In the genomic region with DNA sequence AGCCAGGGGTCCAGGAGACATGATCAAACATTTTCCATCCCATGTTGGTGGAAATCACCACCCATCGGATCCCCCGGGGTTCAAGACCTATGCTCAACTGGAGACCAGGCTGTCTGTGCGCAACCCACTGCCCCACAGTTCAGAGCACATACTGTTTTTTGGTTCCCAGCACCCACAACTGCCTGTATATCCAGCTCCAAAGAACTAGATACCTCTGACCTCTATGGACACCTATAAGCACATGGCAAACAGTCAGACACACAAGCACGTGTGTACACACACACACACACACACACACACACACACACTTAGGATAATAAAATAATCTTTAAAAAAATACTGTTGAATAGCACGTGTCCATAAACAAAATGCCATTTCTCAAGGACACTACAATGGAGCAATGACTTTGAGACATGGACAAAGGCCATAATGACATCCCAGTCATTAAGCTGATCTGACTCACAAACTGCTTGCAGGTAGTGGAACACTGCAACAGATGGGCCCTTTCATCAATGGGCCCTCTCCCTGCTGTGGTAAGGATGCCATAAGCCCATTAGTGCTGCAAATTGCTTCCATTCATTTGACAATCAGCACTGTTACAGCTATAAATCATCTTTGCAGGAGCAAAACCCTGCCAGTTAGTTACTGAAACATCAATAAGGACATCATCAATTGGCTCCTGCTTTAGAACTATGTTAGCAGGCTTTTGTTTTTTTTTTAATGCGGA, we compare ENCODE assay signal across 19 mouse cellular contexts.
DNase-seq lines count a peak whose midpoint lies in the region; ATAC-seq and TF ChIP-seq lines count a peak whose summit lies in the region.
"Had no signal": no experiment of that assay in that cellular context is flagged by ENCODE, and none has a peak within 500 bp of the region (broad histone marks: within the 10 kb centered on the region; RNA-seq: fewer than 3 reads in every experiment).

No protein-coding gene starts in this region.

- H3K4me2 ChIP-seq in heart, embryonic 15.5 days = no peak overlapping the region
- H3K4me2 ChIP-seq in forebrain, embryonic 13.5 days = no peak overlapping the region
- H3K4me2 ChIP-seq in neural tube, embryonic 12.5 days (replicated peaks) = no peak overlapping the region
- H3K4me2 ChIP-seq: heart, embryonic 11.5 days; liver, embryonic 13.5 days had no signal

- H3K27ac ChIP-seq in heart, embryonic 15.5 days = 0 out of 2 replicates have a peak overlapping the region, but pooled peaks have one; percentile 18
- H3K27ac ChIP-seq in forebrain, embryonic 13.5 days = no peak overlapping the region
- H3K27ac ChIP-seq in neural tube, embryonic 12.5 days = no peak overlapping the region
- H3K27ac ChIP-seq: limb, embryonic 10.5 days; liver, embryonic 13.5 days had no signal

- no peak for DNase-seq in heart, postnatal 10 days
- DNase-seq in Muller cell, postnatal 12 days (ENCODE audit: inconsistent ontology term) = peak; percentile 58
- no peak for DNase-seq in kidney, postnatal 36 days
- no peak for DNase-seq in lung, adult 2 months
- no peak for DNase-seq in left cerebral cortex, adult 9 months (ENCODE audit: low spot score in 2 of 2)
- DNase-seq: adrenal gland, adult 8-10 months; cerebellum, adult 8-10 months; gastrocnemius, postnatal 14 days; kidney, adult 9 months; liver, embryonic 13.5 days; spleen, adult 18-20 months; thymus, postnatal 14 days had no signal

- 84% methylated on average over 6 of the region's 6 CpGs for WGBS in heart, embryonic 15.5 days
- WGBS in forebrain, embryonic 13.5 days = 63% methylated on average over 6 of the region's 6 CpGs
- 68% methylated on average over 6 of the region's 6 CpGs for WGBS in neural tube, embryonic 12.5 days
- WGBS in lung, adult 2 months = 89% methylated on average over 6 of the region's 6 CpGs

- no peaks in the 10 kb centered on the region for H3K4me1 ChIP-seq in heart, embryonic 15.5 days (replicated peaks)
- H3K4me1 ChIP-seq in forebrain, embryonic 13.5 days = peaks cover 16% of the 10 kb centered on the region
- H3K4me1 ChIP-seq in neural tube, embryonic 12.5 days = no peaks in the 10 kb centered on the region
- H3K4me1 ChIP-seq in lung, adult 2 months (ENCODE audit: control insufficient read depth, insufficient read depth, low read length) = no peaks in the 10 kb centered on the region
- H3K4me1 ChIP-seq: limb, embryonic 10.5 days; liver, embryonic 13.5 days; megakaryocyte, embryonic 14.5 days had no signal

- no peaks in the 10 kb centered on the region for H3K27me3 ChIP-seq in heart, embryonic 15.5 days
- no peaks in the 10 kb centered on the region for H3K27me3 ChIP-seq in forebrain, embryonic 13.5 days
- H3K27me3 ChIP-seq in neural tube, embryonic 12.5 days (replicated peaks) = no peaks in the 10 kb centered on the region
- H3K27me3 ChIP-seq: liver, embryonic 13.5 days; megakaryocyte, embryonic 14.5 days had no signal

- no peak for TF ChIP-seq CTCF in lung, adult 2 months (IDR thresholded peaks at IDR 0.05; ENCODE audit: insufficient read depth, low read length)

- intact Hi-C loops in heart, postnatal 10 days (cut with DNase I) = no loop called here

- no peaks in the 10 kb centered on the region for H3K9me3 ChIP-seq in heart, embryonic 15.5 days (replicated peaks)
- H3K9me3 ChIP-seq in forebrain, embryonic 13.5 days (replicated peaks) = no peaks in the 10 kb centered on the region
- H3K9me3 ChIP-seq in neural tube, embryonic 12.5 days = no peaks in the 10 kb centered on the region
- H3K9me3 ChIP-seq: limb, embryonic 10.5 days; liver, embryonic 13.5 days had no signal

- no peak for ATAC-seq in heart, embryonic 15.5 days (replicated peaks; ENCODE audit: insufficient number of reproducible peaks, insufficient read depth, low FRiP score, low read depth)
- ATAC-seq in forebrain, embryonic 13.5 days = peak; percentile 82
- peak; percentile 61; the same call in 1 of the 2 replicates for ATAC-seq in neural tube, embryonic 12.5 days (ENCODE audit: low FRiP score, low read depth)
- ATAC-seq: lung, postnatal 0 days had no signal

- no peak overlapping the region for H3K9ac ChIP-seq in heart, embryonic 15.5 days
- no peak overlapping the region for H3K9ac ChIP-seq in forebrain, embryonic 13.5 days
- no peak overlapping the region for H3K9ac ChIP-seq in neural tube, embryonic 12.5 days
- H3K9ac ChIP-seq: liver, embryonic 13.5 days had no signal

- no peaks in the 10 kb centered on the region for H3K36me3 ChIP-seq in heart, embryonic 15.5 days
- 0 out of 2 replicates have a peak, but pooled peaks cover 7% of the 10 kb centered on the region for H3K36me3 ChIP-seq in forebrain, embryonic 13.5 days (ENCODE audit: poor library complexity, severe bottlenecking)
- no peaks in the 10 kb centered on the region for H3K36me3 ChIP-seq in neural tube, embryonic 12.5 days
- H3K36me3 ChIP-seq: limb, embryonic 10.5 days; liver, embryonic 13.5 days had no signal

- TF ChIP-seq POLR2A in lung, adult 2 months (IDR thresholded peaks at IDR 0.05; ENCODE audit: borderline replicate concordance, extremely low read depth, low read depth, low read length) = no peak

- H3K4me3 ChIP-seq in heart, embryonic 15.5 days = no peak overlapping the region
- no peak overlapping the region for H3K4me3 ChIP-seq in forebrain, embryonic 13.5 days
- H3K4me3 ChIP-seq in neural tube, embryonic 12.5 days = no peak overlapping the region
- no peak overlapping the region for H3K4me3 ChIP-seq in lung, adult 2 months (replicated peaks; ENCODE audit: extremely low read depth, low read depth, low read length)
- H3K4me3 ChIP-seq: limb, embryonic 10.5 days; liver, embryonic 13.5 days; megakaryocyte, embryonic 14.5 days had no signal
